Mouse (Mus musculus) G1E (cell line): Measurements from ENCODE around the gene Rp9.

Experiments used
- CTCF ChIP-seq: IDR thresholded peaks from 2 replicates; pipeline ENCODE4 v1.5.1; 2012; ENCODE audit warnings: low read depth, low read length, inconsistent platforms, mixed read lengths
- GATA1 ChIP-seq: IDR thresholded peaks from 2 replicates; pipeline ENCODE4 v1.6.1; 2012; ENCODE audit warnings: borderline replicate concordance, low read length, inconsistent platforms, mixed read lengths
- POLR2AphosphoS5 ChIP-seq: IDR thresholded peaks from 2 replicates; pipeline ENCODE4 v1.6.1; 2012; ENCODE audit warnings: low read depth, low read length, inconsistent platforms; ENCODE audit not compliant: insufficient replicate concordance

GRCm38 (mm10) chr9:22495133-22495532 is 25.6 kb upstream of the Rp9 start:
- TF ChIP-seq CTCF: no peak
- no peak for TF ChIP-seq GATA1
- no peak for TF ChIP-seq POLR2AphosphoS5
